Mouse (Mus musculus): ENCODE measurements around the gene Dcakd.

Dcakd gene

GRCm38 (mm10) chr11:103028176-103028891 lies at the start of gene Dcakd, which contains the start of gene Nmt1:
Dcakd (minus strand) TSS chr11:103028333.
Nmt1 (plus strand) TSS chr11:103028190.
- DNase-seq (ENCODE audit: low read depth, low spot score): peak; percentile 93

GRCm38 (mm10) chr11:103076581-103076980 lies 48.4 kb upstream of the Dcakd start:
- no peak for DNase-seq (ENCODE audit: low read depth, low spot score)

GRCm38 (mm10) chr11:103076010-103076409 lies 47.9 kb upstream of the Dcakd start:
- DNase-seq (ENCODE audit: low read depth, low spot score): no peak

- DNase-seq (ENCODE audit: low read depth, low spot score): no peak
These were observed 46.7 kb upstream of the Dcakd start for GRCm38 (mm10) chr11:103074796-103075323.

- DNase-seq (ENCODE audit: low read depth, low spot score): no peak
These were observed 46.1 kb upstream of the Dcakd start for GRCm38 (mm10) chr11:103074121-103074650.

- DNase-seq (ENCODE audit: low read depth, low spot score): no peak
These were observed 45.5 kb upstream of the Dcakd start for GRCm38 (mm10) chr11:103073671-103074070.

- no peak for DNase-seq (ENCODE audit: low read depth, low spot score)
These were observed 42.3 kb upstream of the Dcakd start for GRCm38 (mm10) chr11:103070322-103070880.

GRCm38 (mm10) chr11:103069731-103070130 lies 41.6 kb upstream of the Dcakd start:
- DNase-seq (ENCODE audit: low read depth, low spot score): no peak

- DNase-seq (ENCODE audit: low read depth, low spot score): no peak
These were observed 40.8 kb upstream of the Dcakd start for GRCm38 (mm10) chr11:103068884-103069283.

- DNase-seq (ENCODE audit: low read depth, low spot score): no peak
These were observed 40.1 kb upstream of the Dcakd start for GRCm38 (mm10) chr11:103068272-103068671.

- DNase-seq (ENCODE audit: low read depth, low spot score): no peak
These were observed 39.4 kb upstream of the Dcakd start for GRCm38 (mm10) chr11:103067457-103068001.

GRCm38 (mm10) chr11:103067051-103067361 lies 38.9 kb upstream of the Dcakd start:
- DNase-seq (ENCODE audit: low read depth, low spot score): no peak

GRCm38 (mm10) chr11:103066191-103067050 lies 38.3 kb upstream of the Dcakd start:
- DNase-seq (ENCODE audit: low read depth, low spot score): no peak

- DNase-seq (ENCODE audit: low read depth, low spot score): no peak
These were observed 30.5 kb upstream of the Dcakd start for GRCm38 (mm10) chr11:103058499-103059085.

- no peak for DNase-seq (ENCODE audit: low read depth, low spot score)
These were observed 28.5 kb upstream of the Dcakd start for GRCm38 (mm10) chr11:103056636-103057035.

- peak; percentile 64 for DNase-seq (ENCODE audit: low read depth, low spot score)
These were observed 26.7 kb upstream of the Dcakd start for GRCm38 (mm10) chr11:103054798-103055197.

- DNase-seq (ENCODE audit: low read depth, low spot score): no peak
These were observed 25.3 kb upstream of the Dcakd start for GRCm38 (mm10) chr11:103053191-103054076.

GRCm38 (mm10) chr11:103052078-103052477 lies 23.9 kb upstream of the Dcakd start:
- no peak for DNase-seq (ENCODE audit: low read depth, low spot score)

GRCm38 (mm10) chr11:103051249-103051691 lies 23.1 kb upstream of the Dcakd start:
- no peak for DNase-seq (ENCODE audit: low read depth, low spot score)

- DNase-seq (ENCODE audit: low read depth, low spot score): no peak
These were observed 22.0 kb upstream of the Dcakd start for GRCm38 (mm10) chr11:103050153-103050552.

Measured in c-Kit-negative CD71-positive TER-119-positive erythroid progenitor cells, embryonic 14.5 days (primary cell).